Mouse (Mus musculus): ENCODE results near the gene Cdh24.

- TF ChIP-seq CTCF (IDR thresholded peaks at IDR 0.05; ENCODE audit: low read depth) (peak; percentile 96), EP300 (IDR thresholded peaks at IDR 0.05; ENCODE audit: low read depth) (no peak)
Observed at GRCm38 (mm10) chr14:54650621-54651454, 9.7 kb upstream of the Cdh24 start.
